Mouse (Mus musculus): Measurements from ENCODE around the gene Slc12a1. TPM values are rescaled to one million over a fixed set of nuclear protein-coding genes. Genes with fewer than 3 reads are reported as not detected.

The Slc12a1 gene
- polyA plus RNA-seq, 1 experiment from 2014 or later: not detected

- DNase-seq (no peak), ATAC-seq (ENCODE audit: low read depth) (no peak)
- Histone ChIP-seq H3K9ac (no peak overlapping the region), H3K9me3 (replicated peaks) (no peaks in the 10 kb centered on the region), H3K36me3 (peaks cover 92% of the 10 kb centered on the region), H3K27ac (no peak overlapping the region), H3K4me3 (replicated peaks) (no peak overlapping the region), H3K27me3 (no peaks in the 10 kb centered on the region), H3K4me1 (replicated peaks) (peaks cover 18% of the 10 kb centered on the region), H3K4me2 (no peak overlapping the region)
- 68% methylated on average over 3 of the region's 3 CpGs for WGBS (ENCODE audit: insufficient replicate concordance)
Observed at GRCm38 (mm10) chr2:125255886-125256285, 103.6 kb downstream of the Slc12a1 start.

DNA sequence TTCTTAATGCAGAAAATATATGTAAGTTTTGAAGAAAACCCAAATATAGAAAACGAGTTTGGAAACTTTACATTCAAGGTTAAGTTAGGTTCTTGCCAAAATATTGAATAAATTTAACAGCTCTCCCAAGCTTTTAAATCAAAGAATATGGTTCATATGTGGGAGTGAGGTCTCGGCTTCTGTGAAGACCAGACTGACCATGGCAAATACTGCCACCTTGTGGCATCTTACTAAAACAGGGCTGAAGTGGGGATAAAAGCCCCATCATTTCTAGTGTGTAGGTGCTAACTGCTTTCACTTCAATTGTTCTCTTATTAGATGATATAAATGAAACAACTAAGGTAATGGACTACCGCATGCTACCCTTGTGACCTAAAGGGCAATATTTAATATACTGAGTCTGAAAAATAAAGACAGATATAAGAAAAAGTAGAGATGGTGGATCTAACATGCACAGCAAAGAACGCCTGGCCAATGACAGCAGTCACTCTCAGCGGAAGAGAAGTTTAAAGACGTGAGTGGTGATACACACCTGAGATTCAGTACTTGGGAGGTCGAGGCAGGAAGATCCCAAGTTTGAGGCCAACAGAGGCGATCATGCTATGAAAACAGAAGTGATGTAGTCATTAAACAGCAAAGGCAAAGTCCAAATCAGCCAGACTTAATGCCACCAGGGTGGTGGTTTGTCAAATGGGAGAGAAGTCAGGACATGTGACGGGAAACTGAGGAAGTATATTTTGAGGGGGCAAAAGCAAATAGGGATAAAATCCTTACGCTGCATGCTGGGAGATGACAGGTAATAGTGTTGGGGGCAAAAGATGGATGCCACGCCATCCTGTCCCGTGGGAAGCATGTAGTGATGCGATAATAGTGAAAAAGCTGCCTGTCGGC is 107.2 kb downstream of the Slc12a1 start:
- no peak overlapping the region for H3K27ac ChIP-seq
- DNase-seq (no peak), ATAC-seq (ENCODE audit: low read depth) (no peak)
- no peaks in the 10 kb centered on the region for H3K9me3 ChIP-seq (replicated peaks)
- H3K4me1 ChIP-seq (replicated peaks): 0 out of 2 replicates have a peak, but pooled peaks cover 5% of the 10 kb centered on the region
- H3K27me3 ChIP-seq: no peaks in the 10 kb centered on the region
- no peak overlapping the region for H3K4me2 ChIP-seq
- 75% methylated on average over 14 of the region's 14 CpGs for WGBS (ENCODE audit: insufficient replicate concordance)
- no peak overlapping the region for H3K4me3 ChIP-seq (replicated peaks)
- H3K36me3 ChIP-seq: peaks cover 56% of the 10 kb centered on the region
- H3K9ac ChIP-seq: no peak overlapping the region

GRCm38 (mm10) chr2:125260326-125260725 is 108.0 kb downstream of the Slc12a1 start:
- Histone ChIP-seq H3K27me3 (no peaks in the 10 kb centered on the region), H3K36me3 (peaks cover 49% of the 10 kb centered on the region), H3K27ac (no peak overlapping the region), H3K4me3 (replicated peaks) (no peak overlapping the region), H3K9me3 (replicated peaks) (no peaks in the 10 kb centered on the region), H3K9ac (no peak overlapping the region), H3K4me2 (no peak overlapping the region), H3K4me1 (replicated peaks) (0 out of 2 replicates have a peak, but pooled peaks cover 5% of the 10 kb centered on the region)
- WGBS (ENCODE audit: insufficient replicate concordance): 66% methylated on average over 2 of the region's 2 CpGs
- no peak for ATAC-seq (ENCODE audit: low read depth)
- no peak for DNase-seq

- Histone ChIP-seq H3K36me3 (peaks cover 22% of the 10 kb centered on the region), H3K4me2 (no peak overlapping the region), H3K27ac (no peak overlapping the region), H3K9me3 (replicated peaks) (no peaks in the 10 kb centered on the region), H3K4me1 (replicated peaks) (no peaks in the 10 kb centered on the region), H3K27me3 (no peaks in the 10 kb centered on the region), H3K9ac (no peak overlapping the region), H3K4me3 (replicated peaks) (no peak overlapping the region)
- 29% methylated on average over 5 of the region's 5 CpGs for WGBS (ENCODE audit: insufficient replicate concordance)
- ATAC-seq (ENCODE audit: low read depth) (no peak), DNase-seq (no peak)
Observed at GRCm38 (mm10) chr2:125263056-125263455, 110.8 kb downstream of the Slc12a1 start.

GRCm38 (mm10) chr2:125263753-125264152 is 111.4 kb downstream of the Slc12a1 start:
- Histone ChIP-seq H3K9me3 (replicated peaks) (no peaks in the 10 kb centered on the region), H3K27ac (no peak overlapping the region), H3K27me3 (no peaks in the 10 kb centered on the region), H3K4me3 (replicated peaks) (no peak overlapping the region), H3K9ac (no peak overlapping the region), H3K4me2 (no peak overlapping the region), H3K4me1 (replicated peaks) (no peaks in the 10 kb centered on the region), H3K36me3 (peaks cover 17% of the 10 kb centered on the region)
- DNase-seq: no peak
- no peak for ATAC-seq (ENCODE audit: low read depth)
- 29% methylated on average over 9 of the region's 9 CpGs for WGBS (ENCODE audit: insufficient replicate concordance)

- H3K27me3 ChIP-seq: no peaks in the 10 kb centered on the region
- no peak overlapping the region for H3K9ac ChIP-seq
- H3K4me1 ChIP-seq (replicated peaks): no peaks in the 10 kb centered on the region
- ATAC-seq (ENCODE audit: low read depth) (no peak), DNase-seq (no peak)
- WGBS (ENCODE audit: insufficient replicate concordance): 42% methylated on average over 1 of the region's 1 CpGs
- H3K36me3 ChIP-seq: no peaks in the 10 kb centered on the region
- H3K27ac ChIP-seq: no peak overlapping the region
- H3K4me2 ChIP-seq: no peak overlapping the region
- no peak overlapping the region for H3K4me3 ChIP-seq (replicated peaks)
- H3K9me3 ChIP-seq (replicated peaks): no peaks in the 10 kb centered on the region
Observed at GRCm38 (mm10) chr2:125268876-125269275, 116.6 kb downstream of the Slc12a1 start.

DNA sequence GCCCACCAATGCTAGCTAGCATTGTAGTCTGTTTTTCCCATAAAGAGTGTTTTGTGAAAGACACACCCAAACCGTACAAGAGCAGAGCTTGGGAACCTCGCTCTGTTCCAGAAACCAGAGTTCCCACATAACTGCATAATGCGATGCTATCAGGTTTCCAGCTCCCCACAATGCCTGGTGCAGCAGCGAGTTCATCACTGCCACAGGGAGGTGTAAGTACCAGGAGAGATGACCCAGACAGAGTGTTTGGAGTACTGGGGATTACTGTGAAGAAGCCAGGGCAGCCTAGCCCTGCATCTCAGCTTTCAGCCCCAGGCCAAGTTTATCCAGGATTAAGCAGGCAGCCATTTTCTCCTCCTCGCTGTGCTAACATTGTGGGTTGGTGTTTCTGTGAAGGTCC is 123.3 kb downstream of the Slc12a1 start:
- no peak for ATAC-seq (ENCODE audit: low read depth)
- 58% methylated on average over 5 of the region's 5 CpGs for WGBS (ENCODE audit: insufficient replicate concordance)

GRCm38 (mm10) chr2:125276692-125277091 is 124.4 kb downstream of the Slc12a1 start:
- no peak overlapping the region for H3K4me2 ChIP-seq
- WGBS (ENCODE audit: insufficient replicate concordance): 59% methylated on average over 5 of the region's 5 CpGs
- H3K9ac ChIP-seq: no peak overlapping the region
- no peaks in the 10 kb centered on the region for H3K27me3 ChIP-seq
- no peaks in the 10 kb centered on the region for H3K36me3 ChIP-seq
- H3K4me1 ChIP-seq (replicated peaks): no peaks in the 10 kb centered on the region
- ATAC-seq (ENCODE audit: low read depth): no peak
- H3K27ac ChIP-seq: no peak overlapping the region
- H3K9me3 ChIP-seq (replicated peaks): no peaks in the 10 kb centered on the region
- no peak for DNase-seq
- no peak overlapping the region for H3K4me3 ChIP-seq (replicated peaks)

More for the DNA sequence above, 123.3 kb downstream of the Slc12a1 start:
- no peaks in the 10 kb centered on the region for H3K4me1 ChIP-seq (replicated peaks)
- no peak for DNase-seq
- H3K27me3 ChIP-seq: no peaks in the 10 kb centered on the region
- H3K27ac ChIP-seq: no peak overlapping the region
- H3K9ac ChIP-seq: no peak overlapping the region
- no peaks in the 10 kb centered on the region for H3K36me3 ChIP-seq
- no peak overlapping the region for H3K4me3 ChIP-seq (replicated peaks)
- no peak overlapping the region for H3K4me2 ChIP-seq
- no peaks in the 10 kb centered on the region for H3K9me3 ChIP-seq (replicated peaks)

DNA sequence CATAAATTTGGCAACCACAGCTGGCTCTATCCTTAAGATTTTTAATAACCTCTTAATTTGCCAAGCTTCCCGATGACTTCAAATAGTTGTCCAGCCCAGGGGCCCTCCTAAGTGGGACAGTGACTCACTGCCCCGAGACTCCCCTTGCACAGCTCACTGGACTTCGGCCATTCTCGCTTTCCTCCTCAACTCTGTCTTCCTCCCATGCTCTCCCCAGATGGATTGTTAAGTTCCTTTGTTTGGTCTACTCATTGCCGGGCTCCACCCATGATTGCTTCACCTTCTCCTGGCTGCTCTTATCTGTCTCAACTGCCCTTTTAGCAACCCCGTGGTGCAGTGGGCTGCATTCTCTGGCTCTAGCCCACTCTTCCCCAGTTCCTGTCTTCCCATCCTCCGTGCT is 126.2 kb downstream of the Slc12a1 start:
- WGBS (ENCODE audit: insufficient replicate concordance): 25% methylated on average over 7 of the region's 7 CpGs

More for the DNA sequence above, 126.2 kb downstream of the Slc12a1 start:
- no peak overlapping the region for H3K27ac ChIP-seq
- no peaks in the 10 kb centered on the region for H3K4me1 ChIP-seq (replicated peaks)
- H3K9me3 ChIP-seq (replicated peaks): no peaks in the 10 kb centered on the region
- H3K36me3 ChIP-seq: no peaks in the 10 kb centered on the region
- no peak overlapping the region for H3K4me2 ChIP-seq
- no peak for DNase-seq
- no peak overlapping the region for H3K4me3 ChIP-seq (replicated peaks)
- no peak overlapping the region for H3K9ac ChIP-seq
- ATAC-seq (ENCODE audit: low read depth): no peak
- H3K27me3 ChIP-seq: no peaks in the 10 kb centered on the region

Other genes starting within 250 kb of the Slc12a1 start
- 8.1 and 8.3 TPM in 2 replicates for gene Slc24a5, start 84.4 kb upstream of the Slc12a1 start, polyA plus RNA-seq (2015; fragmentation: Nextera tagmentation; extraction: Ambion mirVana)
- 30.0 and 37.6 TPM in 2 replicates for gene Myef2, start 28.8 kb upstream of the Slc12a1 start, polyA plus RNA-seq (2015; fragmentation: Nextera tagmentation; extraction: Ambion mirVana)
- gene Ctxn2, start 15.8 kb upstream of the Slc12a1 start, polyA plus RNA-seq (2015; fragmentation: Nextera tagmentation; extraction: Ambion mirVana): not detected in 2 replicates
- gene Dut, start 94.7 kb downstream of the Slc12a1 start, polyA plus RNA-seq (2015; fragmentation: Nextera tagmentation; extraction: Ambion mirVana): 169 and 189 TPM in 2 replicates

Measured in liver, embryonic 13.5 days (tissue).